Mouse (Mus musculus) limb, embryonic 12.5 days (tissue): ENCODE measurements around the gene Serpinb5. TPM values are rescaled to one million over a fixed set of nuclear protein-coding genes. Genes with fewer than 3 reads are reported as not detected.
"Not testable (repeated sequence)": the region's sequence is repeated elsewhere in the genome, so short reads cannot be mapped to it uniquely, and the experiment has no call there.

Experiments used
- ATAC-seq: fragments of 200-750 bp; cut with Nextera tagmentation; 2 replicates; pipeline ENCODE4 v1.8.0; 2017; ENCODE audit warnings: low read depth, moderate TSS enrichment; ENCODE audit not compliant: insufficient number of reproducible peaks, insufficient read depth, low FRiP score, low TSS enrichment
- H3K27ac ChIP-seq: fragments of 300-500 bp; sonication (generic); 2 replicates; pipeline ENCODE4 v1.5.1; 2016; ENCODE audit warnings: mild to moderate bottlenecking, moderate library complexity
- H3K27me3 ChIP-seq: fragments of 300-500 bp; sonication (generic); 2 replicates; pipeline ENCODE4 v1.6.1; 2016; ENCODE audit warnings: mild to moderate bottlenecking, moderate library complexity
- H3K36me3 ChIP-seq: fragments of 300-500 bp; sonication (generic); 2 replicates; pipeline ENCODE4 v1.6.1; 2016; ENCODE audit warnings: mild to moderate bottlenecking, moderate library complexity
- H3K4me1 ChIP-seq: fragments of 300-500 bp; sonication (generic); replicated peaks from 2 replicates; pipeline ENCODE4 v1.6.1; 2016
- H3K4me2 ChIP-seq: fragments of 300-500 bp; sonication (generic); 2 replicates; pipeline ENCODE4 v1.6.1; 2016; ENCODE audit warnings: mild to moderate bottlenecking, moderate library complexity
- H3K4me3 ChIP-seq: fragments of 300-500 bp; sonication (generic); replicated peaks from 2 replicates; pipeline ENCODE4 v1.5.1; 2016; ENCODE audit warnings: mild to moderate bottlenecking
- H3K9ac ChIP-seq: fragments of 300-500 bp; sonication (generic); replicated peaks from 2 replicates; pipeline ENCODE4 v1.6.1; 2016; ENCODE audit warnings: mild to moderate bottlenecking, moderate library complexity
- H3K9me3 ChIP-seq: fragments of 300-500 bp; sonication (generic); 2 replicates; pipeline ENCODE4 v1.6.1; 2016; ENCODE audit warnings: mild to moderate bottlenecking, moderate library complexity
- WGBS: fragments of 180-500 bp; shearing (Covaris S2); methylation state at CpG from one replicate; pipeline ENCODE4 v1.1.7; 2016; 5-methylcytosine and 5-hydroxymethylcytosine counted together
- polyA plus RNA-seq: library from polyadenylated mRNA; unstranded; fragments of >200 nt; fragmentation: Nextera tagmentation; extraction: Ambion mirVana; gene quantifications from 2 replicates; pipeline ENCODE4 v1.2.1, GENCODE M21; 2016

Gene Serpinb5
- polyA plus RNA-seq, 1 experiment from 2014 or later = 0.44 TPM

DNA sequence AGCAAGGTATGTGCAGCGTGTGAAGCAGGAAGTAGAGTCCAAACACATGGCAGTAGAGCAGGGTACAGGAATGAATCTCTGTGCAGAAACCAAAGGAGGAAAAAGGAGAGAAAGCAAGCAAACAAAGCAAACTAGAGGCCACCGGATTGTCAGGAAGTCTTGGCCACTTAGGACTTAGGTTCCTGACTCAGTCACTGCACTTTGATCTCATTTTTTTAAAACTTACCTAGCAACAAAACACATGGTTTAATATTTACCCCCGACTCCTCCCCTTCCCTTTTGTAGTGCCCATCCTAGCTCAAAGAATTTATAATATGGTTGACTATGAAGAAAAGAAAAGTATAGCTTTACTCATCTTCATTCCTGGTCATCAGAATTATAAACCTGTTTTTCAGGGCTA is 15.2 kb downstream of the Serpinb5 start:
- H3K4me3 ChIP-seq = no peak overlapping the region
- H3K4me2 ChIP-seq = no peak overlapping the region
- no peak overlapping the region for H3K9ac ChIP-seq
- WGBS = 78% methylated on average over 3 of the region's 3 CpGs
- no peaks in the 10 kb centered on the region for H3K4me1 ChIP-seq
- H3K27ac ChIP-seq = no peak overlapping the region
- no peak for ATAC-seq
- H3K27me3 ChIP-seq = no peaks in the 10 kb centered on the region
- no peaks in the 10 kb centered on the region for H3K36me3 ChIP-seq
- no peaks in the 10 kb centered on the region for H3K9me3 ChIP-seq

DNA sequence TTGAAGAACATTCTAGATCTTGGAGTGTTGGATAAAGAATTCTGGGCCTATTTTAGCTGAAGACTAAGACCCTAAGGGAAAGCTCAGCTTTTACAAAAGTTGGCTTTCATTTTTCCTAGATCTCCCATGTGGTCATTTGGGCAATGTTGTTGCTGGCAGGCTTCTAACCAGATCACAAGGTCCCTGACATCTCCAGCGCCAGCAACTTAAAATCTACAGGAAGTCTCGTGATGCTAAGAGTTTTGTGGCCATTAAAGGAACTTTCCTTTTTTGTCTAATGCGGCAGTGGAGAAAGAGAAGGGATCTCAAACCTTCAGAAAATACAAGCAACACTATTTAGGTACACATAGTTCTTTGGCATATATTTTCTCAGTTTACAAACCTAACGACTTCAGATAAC is 21.8 kb downstream of the Serpinb5 start:
- Histone ChIP-seq H3K4me2 (no peak overlapping the region), H3K36me3 (no peaks in the 10 kb centered on the region), H3K4me1 (no peaks in the 10 kb centered on the region), H3K27me3 (no peaks in the 10 kb centered on the region), H3K9ac (no peak overlapping the region), H3K9me3 (no peaks in the 10 kb centered on the region), H3K4me3 (no peak overlapping the region), H3K27ac (no peak overlapping the region)
- ATAC-seq = no peak
- WGBS = 82% methylated on average over 4 of the region's 4 CpGs

DNA sequence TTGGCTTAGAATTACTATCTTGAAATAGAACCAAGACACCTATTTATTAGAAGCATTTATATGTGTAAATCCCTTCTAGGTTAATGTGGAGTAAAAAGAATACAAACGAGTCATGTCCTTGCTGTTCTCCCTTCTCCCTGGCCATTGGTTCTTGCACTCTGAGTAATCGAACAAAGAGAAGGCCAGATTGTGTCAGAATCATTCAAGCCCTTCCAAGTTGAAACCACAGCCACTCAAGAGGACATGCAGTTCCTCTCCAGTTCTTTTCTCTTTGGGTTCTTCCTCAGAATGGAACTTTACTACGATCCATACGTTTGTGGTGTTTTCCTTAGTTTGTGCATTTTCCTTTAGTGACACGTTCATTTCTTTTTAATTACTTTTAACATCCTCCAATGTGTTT is 22.4 kb downstream of the Serpinb5 start:
- Histone ChIP-seq H3K27me3 (no peaks in the 10 kb centered on the region), H3K9ac (no peak overlapping the region), H3K36me3 (no peaks in the 10 kb centered on the region), H3K4me2 (no peak overlapping the region), H3K27ac (no peak overlapping the region), H3K9me3 (no peaks in the 10 kb centered on the region), H3K4me3 (no peak overlapping the region), H3K4me1 (no peaks in the 10 kb centered on the region)
- WGBS = 79% methylated on average over 5 of the region's 5 CpGs
- no peak for ATAC-seq

DNA sequence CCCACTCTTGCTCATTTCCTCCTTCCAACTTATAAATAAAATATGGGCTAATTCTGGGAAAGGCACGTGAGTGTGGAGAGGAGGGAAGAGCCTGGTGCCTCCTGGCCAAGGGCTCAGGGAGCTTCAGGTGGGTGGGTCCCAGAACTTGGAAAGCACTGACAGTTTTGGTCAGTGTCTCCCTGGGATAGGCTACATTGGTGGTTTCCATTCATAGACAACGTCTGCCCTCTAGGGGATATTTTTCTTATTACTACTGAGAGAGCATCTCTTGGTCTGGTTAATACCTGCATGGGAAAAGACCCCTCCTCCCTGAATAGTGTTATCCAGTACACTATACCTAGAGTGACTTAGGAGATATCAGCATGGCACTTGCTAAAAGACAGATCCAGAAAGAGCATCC is 22.8 kb downstream of the Serpinb5 start:
- Histone ChIP-seq H3K4me2 (no peak overlapping the region), H3K27me3 (no peaks in the 10 kb centered on the region), H3K9me3 (no peaks in the 10 kb centered on the region), H3K4me1 (no peaks in the 10 kb centered on the region), H3K36me3 (no peaks in the 10 kb centered on the region), H3K9ac (no peak overlapping the region), H3K27ac (no peak overlapping the region), H3K4me3 (no peak overlapping the region)
- 5% methylated on average over 2 of the region's 2 CpGs for WGBS
- ATAC-seq = no peak

- not testable (repeated sequence) for ATAC-seq, H3K4me2 ChIP-seq, H3K4me3 ChIP-seq, H3K4me1 ChIP-seq, H3K9me3 ChIP-seq, H3K27me3 ChIP-seq, H3K27ac ChIP-seq, H3K9ac ChIP-seq, H3K36me3 ChIP-seq
Measured at GRCm38 (mm10) chr1:106895142-106895541, 34.2 kb downstream of the Serpinb5 start.

GRCm38 (mm10) chr1:106901406-106901805 is 40.4 kb downstream of the Serpinb5 start:
- 26% methylated on average over 4 of the region's 4 CpGs for WGBS
- H3K27me3 ChIP-seq = no peaks in the 10 kb centered on the region

GRCm38 (mm10) chr1:106931954-106932353 is 71.0 kb downstream of the Serpinb5 start:
- Histone ChIP-seq H3K27me3 (no peaks in the 10 kb centered on the region), H3K9ac (no peak overlapping the region), H3K27ac (no peak overlapping the region), H3K9me3 (no peaks in the 10 kb centered on the region), H3K4me1 (no peaks in the 10 kb centered on the region), H3K4me3 (no peak overlapping the region), H3K4me2 (no peak overlapping the region), H3K36me3 (no peaks in the 10 kb centered on the region)
- WGBS = 87% methylated on average over 4 of the region's 4 CpGs
- no peak for ATAC-seq

More at GRCm38 (mm10) chr1:106901406-106901805, 40.4 kb downstream of the Serpinb5 start:
- no peak overlapping the region for H3K27ac ChIP-seq
- H3K36me3 ChIP-seq = no peaks in the 10 kb centered on the region
- H3K4me1 ChIP-seq = no peaks in the 10 kb centered on the region
- ATAC-seq = no peak
- H3K4me2 ChIP-seq = no peak overlapping the region
- no peak overlapping the region for H3K4me3 ChIP-seq
- no peaks in the 10 kb centered on the region for H3K9me3 ChIP-seq
- no peak overlapping the region for H3K9ac ChIP-seq

Other genes starting within 250 kb of the Serpinb5 start
- 27.5 and 30.6 TPM in 2 replicates for gene Bcl2, start 146.9 kb upstream of the Serpinb5 start, polyA plus RNA-seq
- 12.9 and 13.0 TPM in 2 replicates for gene Kdsr, start 101.4 kb upstream of the Serpinb5 start, polyA plus RNA-seq
- gene Vps4b, start 64.4 kb upstream of the Serpinb5 start, polyA plus RNA-seq = 73.8 and 78.0 TPM in 2 replicates
- not detected in 2 replicates for gene Serpinb12, start 73.3 kb downstream of the Serpinb5 start, polyA plus RNA-seq
- not detected in 2 replicates for gene Serpinb13, start 119.8 kb downstream of the Serpinb5 start, polyA plus RNA-seq
- not detected in 2 replicates for gene Serpinb3a, start 191.1 kb downstream of the Serpinb5 start, polyA plus RNA-seq
- gene Serpinb3d, start 222.3 kb downstream of the Serpinb5 start, polyA plus RNA-seq = not detected in 2 replicates